Mouse (Mus musculus): Measurements from ENCODE around the gene Iqgap1. TPM values are rescaled to one million over a fixed set of nuclear protein-coding genes. Genes with fewer than 3 reads are reported as not detected.

Gene Iqgap1
- polyA plus RNA-seq, 1 experiment from 2014 or later: 13.1 TPM

- peak; percentile 72 for ATAC-seq (ENCODE audit: low read depth)
These were observed 23.2 kb downstream of the Iqgap1 start for GRCm38 (mm10) chr7:80802412-80803160.

GRCm38 (mm10) chr7:80799307-80799706 is 26.5 kb downstream of the Iqgap1 start:
- 76% methylated on average over 5 of the region's 5 CpGs for WGBS (ENCODE audit: insufficient replicate concordance)
- H3K36me3 ChIP-seq: peaks cover 37% of the 10 kb centered on the region
- no peak for ATAC-seq (ENCODE audit: low read depth)

More at GRCm38 (mm10) chr7:80802412-80803160, 23.2 kb downstream of the Iqgap1 start:
- Histone ChIP-seq H3K9me3 (replicated peaks) (no peaks in the 10 kb centered on the region), H3K27me3 (no peaks in the 10 kb centered on the region), H3K4me1 (replicated peaks) (peaks cover 26% of the 10 kb centered on the region), H3K9ac (peak overlapping the region; percentile 78), H3K4me3 (replicated peaks) (peak overlapping the region; percentile 79), H3K27ac (peak overlapping the region; percentile 80), H3K36me3 (peaks cover 16% of the 10 kb centered on the region), H3K4me2 (peak overlapping the region; percentile 95)
- 1% methylated on average over 37 of the region's 37 CpGs for WGBS (ENCODE audit: insufficient replicate concordance)
- peak; percentile 62 for DNase-seq

GRCm38 (mm10) chr7:80796805-80797567 is 28.8 kb downstream of the Iqgap1 start:
- no peak for ATAC-seq (ENCODE audit: low read depth)
- H3K4me3 ChIP-seq (replicated peaks): no peak overlapping the region
- no peak overlapping the region for H3K27ac ChIP-seq
- H3K4me1 ChIP-seq (replicated peaks): peaks cover 5% of the 10 kb centered on the region
- 0 out of 2 replicates have a peak, but pooled peaks cover 11% of the 10 kb centered on the region for H3K9me3 ChIP-seq (replicated peaks)
- peaks cover 44% of the 10 kb centered on the region for H3K36me3 ChIP-seq
- no peak overlapping the region for H3K4me2 ChIP-seq
- no peak overlapping the region for H3K9ac ChIP-seq
- no peak for DNase-seq
- WGBS (ENCODE audit: insufficient replicate concordance): 78% methylated on average over 15 of the region's 15 CpGs
- H3K27me3 ChIP-seq: no peaks in the 10 kb centered on the region

More at GRCm38 (mm10) chr7:80799307-80799706, 26.5 kb downstream of the Iqgap1 start:
- peaks cover 26% of the 10 kb centered on the region for H3K4me1 ChIP-seq (replicated peaks)
- no peak overlapping the region for H3K4me2 ChIP-seq
- H3K4me3 ChIP-seq (replicated peaks): no peak overlapping the region
- no peaks in the 10 kb centered on the region for H3K27me3 ChIP-seq
- H3K27ac ChIP-seq: no peak overlapping the region
- H3K9ac ChIP-seq: no peak overlapping the region
- 0 out of 2 replicates have a peak, but pooled peaks cover 6% of the 10 kb centered on the region for H3K9me3 ChIP-seq (replicated peaks)
- DNase-seq: no peak

GRCm38 (mm10) chr7:80796258-80796657 is 29.5 kb downstream of the Iqgap1 start:
- H3K4me2 ChIP-seq: no peak overlapping the region
- no peak overlapping the region for H3K27ac ChIP-seq
- H3K9me3 ChIP-seq (replicated peaks): 0 out of 2 replicates have a peak, but pooled peaks cover 11% of the 10 kb centered on the region
- no peak overlapping the region for H3K9ac ChIP-seq
- H3K4me1 ChIP-seq (replicated peaks): no peaks in the 10 kb centered on the region
- WGBS (ENCODE audit: insufficient replicate concordance): 85% methylated on average over 6 of the region's 6 CpGs
- H3K27me3 ChIP-seq: no peaks in the 10 kb centered on the region
- DNase-seq (no peak), ATAC-seq (ENCODE audit: low read depth) (no peak)
- peaks cover 44% of the 10 kb centered on the region for H3K36me3 ChIP-seq
- H3K4me3 ChIP-seq (replicated peaks): no peak overlapping the region

DNA sequence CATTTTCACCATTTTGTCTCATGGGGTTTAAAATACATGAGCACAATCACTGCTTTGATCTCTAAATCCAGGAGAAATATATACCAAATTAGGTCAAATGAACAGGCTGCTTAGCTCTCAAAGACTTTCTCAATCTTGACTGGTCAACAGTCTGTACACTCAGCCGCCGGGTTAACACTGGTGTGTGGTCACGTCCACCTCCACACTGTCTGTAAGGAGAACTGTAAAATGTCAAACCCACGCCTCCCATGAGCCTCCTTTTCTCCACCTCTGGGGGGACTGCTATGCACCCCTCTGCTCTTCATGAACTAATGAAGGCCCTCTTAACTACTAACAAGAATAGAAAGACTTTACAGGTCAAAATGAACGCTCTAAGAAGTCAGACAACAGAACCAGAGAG is 36.2 kb downstream of the Iqgap1 start:
- ATAC-seq (ENCODE audit: low read depth): no peak

DNA sequence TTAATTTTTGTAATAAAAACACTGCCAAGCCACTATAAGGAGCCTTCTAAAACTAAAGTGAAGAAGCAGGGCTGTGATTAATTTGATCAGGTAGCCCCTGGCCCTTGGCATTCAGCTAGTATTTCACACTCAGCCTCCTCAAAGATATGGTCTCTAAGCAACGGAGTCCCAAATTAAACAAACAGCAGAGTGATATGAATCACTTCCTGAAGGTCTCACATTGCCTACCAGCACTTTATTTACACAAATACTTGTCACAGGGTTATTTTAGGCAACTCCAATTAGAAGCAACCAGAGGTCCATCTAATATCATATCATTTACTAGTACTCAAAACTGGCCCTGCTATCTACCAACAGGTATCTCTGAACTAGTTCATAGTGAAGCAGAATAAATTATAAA is 36.7 kb downstream of the Iqgap1 start:
- Histone ChIP-seq H3K9ac (no peak overlapping the region), H3K4me1 (replicated peaks) (peaks cover 28% of the 10 kb centered on the region), H3K4me2 (no peak overlapping the region), H3K27ac (no peak overlapping the region), H3K27me3 (no peaks in the 10 kb centered on the region), H3K36me3 (peaks cover 6% of the 10 kb centered on the region), H3K9me3 (replicated peaks) (0 out of 2 replicates have a peak, but pooled peaks cover 5% of the 10 kb centered on the region), H3K4me3 (replicated peaks) (no peak overlapping the region)
- ATAC-seq (ENCODE audit: low read depth) (no peak), DNase-seq (no peak)
- 21% methylated on average over 1 of the region's 1 CpGs for WGBS (ENCODE audit: insufficient replicate concordance)

More for the DNA sequence above, 36.2 kb downstream of the Iqgap1 start:
- Histone ChIP-seq H3K4me1 (replicated peaks) (peaks cover 25% of the 10 kb centered on the region), H3K4me2 (no peak overlapping the region), H3K27me3 (no peaks in the 10 kb centered on the region), H3K9me3 (replicated peaks) (0 out of 2 replicates have a peak, but pooled peaks cover 5% of the 10 kb centered on the region), H3K27ac (no peak overlapping the region), H3K4me3 (replicated peaks) (no peak overlapping the region), H3K9ac (no peak overlapping the region), H3K36me3 (peaks cover 6% of the 10 kb centered on the region)
- no peak for DNase-seq
- WGBS (ENCODE audit: insufficient replicate concordance): 59% methylated on average over 5 of the region's 5 CpGs

DNA sequence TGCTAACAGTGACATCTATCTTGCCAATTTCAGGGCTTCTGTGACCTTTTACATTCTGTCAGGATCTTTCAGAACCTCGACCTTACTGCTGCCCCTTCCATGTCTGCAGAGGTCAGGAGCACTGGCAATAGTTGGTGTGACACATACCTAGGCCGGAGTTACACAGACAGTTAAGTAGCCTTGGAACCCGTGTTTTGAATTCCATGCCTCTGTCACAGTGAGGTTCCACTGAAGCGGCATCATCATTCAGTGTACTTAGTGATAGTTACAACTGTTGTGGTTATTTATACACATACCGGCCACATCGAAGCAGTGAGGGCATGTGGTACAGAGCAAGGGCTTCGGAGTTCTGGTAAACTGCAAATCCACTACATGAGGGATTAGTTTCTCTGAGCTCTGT is 37.8 kb downstream of the Iqgap1 start:
- ATAC-seq (ENCODE audit: low read depth): no peak
- no peak overlapping the region for H3K27ac ChIP-seq

DNA sequence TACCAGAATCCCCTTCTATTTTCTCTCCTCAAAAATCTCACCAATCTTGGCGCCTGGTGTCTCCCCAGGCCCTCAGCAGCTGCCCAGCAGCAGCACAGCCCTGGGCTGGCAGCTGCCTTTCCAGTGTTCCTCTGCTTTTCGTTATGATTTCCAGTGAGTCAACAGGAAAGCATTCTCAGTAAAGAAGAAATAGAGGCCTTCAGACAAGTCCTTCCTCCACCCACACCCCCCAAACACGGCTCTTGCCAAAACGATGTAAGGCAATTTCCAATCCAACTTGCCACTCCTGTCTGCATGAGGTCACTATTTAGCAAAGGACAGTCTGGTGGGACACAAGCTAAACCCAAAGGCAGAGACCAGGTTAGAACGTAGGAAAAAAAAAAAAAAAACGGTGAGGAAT is 39.0 kb downstream of the Iqgap1 start:
- no peak for ATAC-seq (ENCODE audit: low read depth)
- WGBS (ENCODE audit: insufficient replicate concordance): 59% methylated on average over 6 of the region's 6 CpGs
- no peaks in the 10 kb centered on the region for H3K9me3 ChIP-seq (replicated peaks)

More for the DNA sequence above, 37.8 kb downstream of the Iqgap1 start:
- 75% methylated on average over 7 of the region's 7 CpGs for WGBS (ENCODE audit: insufficient replicate concordance)
- H3K4me1 ChIP-seq (replicated peaks): peaks cover 37% of the 10 kb centered on the region
- no peak for DNase-seq
- no peak overlapping the region for H3K9ac ChIP-seq
- H3K36me3 ChIP-seq: peaks cover 2% of the 10 kb centered on the region
- H3K4me2 ChIP-seq: no peak overlapping the region
- H3K27me3 ChIP-seq: no peaks in the 10 kb centered on the region
- no peak overlapping the region for H3K4me3 ChIP-seq (replicated peaks)
- H3K9me3 ChIP-seq (replicated peaks): 0 out of 2 replicates have a peak, but pooled peaks cover under 1% of the 10 kb centered on the region

DNA sequence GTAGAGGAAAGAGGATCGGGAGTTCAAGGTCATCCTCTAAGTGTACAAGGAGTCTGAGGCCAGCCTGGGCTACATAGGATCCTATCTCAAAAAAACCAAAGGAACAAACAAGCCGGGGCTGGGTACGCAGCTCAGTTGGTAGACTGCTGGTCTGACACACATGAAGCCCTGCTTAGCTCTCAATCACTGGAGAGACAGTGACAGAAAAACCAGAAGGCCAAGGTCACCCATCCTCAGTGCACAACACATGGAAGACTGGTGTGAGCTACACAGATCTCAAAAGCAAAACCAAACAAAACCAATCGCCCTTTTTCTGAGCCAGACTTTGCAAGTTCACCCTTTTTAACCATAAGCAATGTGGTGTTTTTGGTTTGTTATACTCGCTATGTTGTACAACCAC is 41.9 kb downstream of the Iqgap1 start:
- no peaks in the 10 kb centered on the region for H3K36me3 ChIP-seq
- H3K4me1 ChIP-seq (replicated peaks): peaks cover 51% of the 10 kb centered on the region
- no peak overlapping the region for H3K4me3 ChIP-seq (replicated peaks)
- H3K27ac ChIP-seq: 0 out of 2 replicates have a peak overlapping the region, but pooled peaks have one; percentile 37
- H3K27me3 ChIP-seq: no peaks in the 10 kb centered on the region
- no peak for ATAC-seq (ENCODE audit: low read depth)
- peak overlapping the region; percentile 20; the same call in 1 of the 2 replicates for H3K4me2 ChIP-seq
- no peaks in the 10 kb centered on the region for H3K9me3 ChIP-seq (replicated peaks)
- 66% methylated on average over 5 of the region's 5 CpGs for WGBS (ENCODE audit: insufficient replicate concordance)
- DNase-seq: no peak
- no peak overlapping the region for H3K9ac ChIP-seq

More for the DNA sequence above, 39.0 kb downstream of the Iqgap1 start:
- peaks cover 47% of the 10 kb centered on the region for H3K4me1 ChIP-seq (replicated peaks)
- H3K36me3 ChIP-seq: no peaks in the 10 kb centered on the region
- DNase-seq: no peak
- H3K9ac ChIP-seq: no peak overlapping the region
- H3K27ac ChIP-seq: no peak overlapping the region
- H3K4me3 ChIP-seq (replicated peaks): no peak overlapping the region
- H3K4me2 ChIP-seq: no peak overlapping the region
- H3K27me3 ChIP-seq: no peaks in the 10 kb centered on the region

DNA sequence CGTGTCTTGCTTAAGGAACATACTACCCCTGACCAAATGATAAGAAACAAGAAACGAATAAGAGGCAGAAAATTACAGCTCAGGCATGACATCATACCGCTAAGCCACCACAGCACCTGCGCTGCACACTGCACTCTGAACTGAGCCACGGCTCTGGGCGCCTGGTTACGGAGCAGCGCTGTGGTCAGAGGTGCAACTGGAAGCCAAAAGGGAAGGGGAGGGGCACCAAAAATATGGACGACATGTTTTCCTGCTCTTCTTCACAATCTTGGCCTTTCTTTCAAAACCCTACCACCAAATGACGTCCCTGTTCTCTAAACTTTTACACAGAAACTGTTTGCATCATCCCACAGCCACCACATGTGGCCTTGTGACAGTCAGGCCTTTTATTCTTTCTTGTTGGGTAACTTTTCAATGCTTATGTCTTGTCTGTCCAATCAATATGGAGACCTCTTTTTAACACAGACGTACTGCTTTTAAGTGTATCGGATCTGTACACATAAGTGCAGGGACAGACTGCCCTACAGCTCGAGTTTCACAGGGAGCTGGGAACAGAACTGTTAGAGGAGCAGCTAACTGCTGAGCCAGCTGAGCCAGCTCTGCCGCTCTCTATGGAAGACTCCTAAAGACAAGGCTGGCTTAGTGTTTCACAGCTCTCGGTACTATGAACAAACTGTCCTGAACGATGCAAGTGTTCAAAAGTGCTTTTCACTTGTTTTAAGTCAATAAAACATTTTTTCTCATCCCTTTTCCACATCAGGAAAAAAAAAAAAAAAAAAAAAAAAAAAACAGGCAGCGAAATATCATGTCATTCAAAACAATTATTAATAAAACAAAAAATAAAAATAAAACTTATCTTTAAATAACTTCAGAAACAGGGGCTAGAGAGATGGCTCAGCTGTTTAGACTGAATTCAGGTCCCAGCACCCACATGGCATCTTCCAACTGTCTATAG is 43.3 kb downstream of the Iqgap1 start:
- WGBS (ENCODE audit: insufficient replicate concordance): 37% methylated on average over 17 of the region's 17 CpGs
- peak; percentile 45 for ATAC-seq (ENCODE audit: low read depth)
- Histone ChIP-seq H3K36me3 (no peaks in the 10 kb centered on the region), H3K27me3 (no peaks in the 10 kb centered on the region), H3K9ac (no peak overlapping the region), H3K9me3 (replicated peaks) (no peaks in the 10 kb centered on the region), H3K4me1 (replicated peaks) (peaks cover 59% of the 10 kb centered on the region), H3K4me2 (peak overlapping the region; percentile 3), H3K27ac (peak overlapping the region; percentile 26; the same call in 1 of the 2 replicates), H3K4me3 (replicated peaks) (no peak overlapping the region)
- peak; percentile 7 for DNase-seq
